Mouse (Mus musculus): ENCODE measurements around the gene Gtf3a. TPM values are rescaled to one million over a fixed set of nuclear protein-coding genes. Genes with fewer than 3 reads are reported as not detected.

Gene Gtf3a
- polyA plus RNA-seq, 1 experiment = 6.2 TPM

DNA sequence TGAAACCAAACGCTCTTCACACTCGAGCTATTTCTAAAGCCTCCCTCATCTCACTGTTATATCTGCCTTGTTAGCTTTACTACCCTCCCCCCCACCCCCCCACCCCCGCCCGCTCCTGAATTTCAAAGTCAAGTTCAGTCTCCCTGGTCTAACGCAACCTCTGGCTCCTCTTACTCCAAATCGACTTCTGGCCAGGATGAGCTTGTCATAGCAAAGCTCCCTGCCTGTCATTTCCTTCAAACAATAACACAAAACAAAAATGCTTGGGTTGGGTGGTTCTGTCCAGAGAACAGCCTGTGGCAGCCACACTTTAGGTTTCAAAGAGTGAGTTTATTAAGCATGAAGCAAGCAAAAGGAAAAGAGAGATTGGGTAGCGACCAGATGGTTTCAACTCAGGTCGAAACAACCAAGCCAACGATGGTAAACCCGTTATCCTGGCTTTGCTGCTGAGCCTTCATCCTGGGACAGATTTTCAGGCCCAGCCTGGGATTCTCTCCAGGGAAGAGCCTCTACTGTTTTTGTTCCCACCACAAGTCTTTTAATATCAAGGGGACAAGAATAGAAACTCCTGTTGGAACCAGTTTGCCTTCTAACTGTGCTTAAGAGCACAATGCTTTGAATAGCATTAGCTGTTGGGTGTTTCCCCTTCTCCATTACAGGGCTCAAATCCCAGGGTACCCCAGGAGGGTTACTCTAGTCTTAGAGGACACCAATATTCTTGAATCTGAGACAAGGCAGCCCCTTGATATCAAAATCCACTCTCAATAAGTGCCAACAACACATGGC is 23.5 kb downstream of the Gtf3a start:
- TF ChIP-seq GATA1 (IDR thresholded peaks at IDR 0.05; ENCODE audit: low read length) = no peak
- no peak for TF ChIP-seq TAL1 (IDR thresholded peaks at IDR 0.05; ENCODE audit: low read length)

DNA sequence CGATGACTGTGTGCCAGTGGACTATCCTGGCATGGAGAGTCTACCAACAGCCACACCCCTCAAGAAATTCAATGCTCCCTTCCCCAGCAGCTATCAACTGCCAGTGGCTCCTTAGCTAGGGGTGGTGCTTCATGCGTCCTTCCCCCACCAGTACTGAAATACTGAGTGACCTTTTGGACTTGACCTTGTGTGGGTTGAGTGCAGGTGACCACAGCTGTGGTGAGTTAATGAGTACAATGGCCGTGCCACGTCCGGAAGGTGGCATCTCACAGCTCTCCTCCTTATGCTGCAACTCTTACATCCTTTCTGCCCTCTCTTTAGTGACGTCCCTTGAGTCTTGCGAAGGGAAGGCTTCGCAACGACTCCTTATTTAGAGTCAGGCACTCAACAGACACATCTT is 24.9 kb downstream of the Gtf3a start:
- Histone ChIP-seq H3K9me3 (ENCODE audit: control insufficient read depth, low read length) (no peaks in the 10 kb centered on the region), H3K4me1 (ENCODE audit: control insufficient read depth) (no peaks in the 10 kb centered on the region), H3K4me3 (replicated peaks) (no peak overlapping the region), H3K36me3 (ENCODE audit: control insufficient read depth) (no peaks in the 10 kb centered on the region), H3K27me3 (ENCODE audit: control insufficient read depth) (no peaks in the 10 kb centered on the region)
- no peak for TF ChIP-seq TAL1 (IDR thresholded peaks at IDR 0.05; ENCODE audit: low read length)
- TF ChIP-seq GATA1 (IDR thresholded peaks at IDR 0.05; ENCODE audit: low read length) = no peak

More for the DNA sequence above, 23.5 kb downstream of the Gtf3a start:
- Histone ChIP-seq H3K9me3 (ENCODE audit: control insufficient read depth, low read length) (no peaks in the 10 kb centered on the region), H3K4me3 (replicated peaks) (no peak overlapping the region), H3K27me3 (ENCODE audit: control insufficient read depth) (no peaks in the 10 kb centered on the region), H3K4me1 (ENCODE audit: control insufficient read depth) (no peaks in the 10 kb centered on the region), H3K36me3 (ENCODE audit: control insufficient read depth) (no peaks in the 10 kb centered on the region)

DNA sequence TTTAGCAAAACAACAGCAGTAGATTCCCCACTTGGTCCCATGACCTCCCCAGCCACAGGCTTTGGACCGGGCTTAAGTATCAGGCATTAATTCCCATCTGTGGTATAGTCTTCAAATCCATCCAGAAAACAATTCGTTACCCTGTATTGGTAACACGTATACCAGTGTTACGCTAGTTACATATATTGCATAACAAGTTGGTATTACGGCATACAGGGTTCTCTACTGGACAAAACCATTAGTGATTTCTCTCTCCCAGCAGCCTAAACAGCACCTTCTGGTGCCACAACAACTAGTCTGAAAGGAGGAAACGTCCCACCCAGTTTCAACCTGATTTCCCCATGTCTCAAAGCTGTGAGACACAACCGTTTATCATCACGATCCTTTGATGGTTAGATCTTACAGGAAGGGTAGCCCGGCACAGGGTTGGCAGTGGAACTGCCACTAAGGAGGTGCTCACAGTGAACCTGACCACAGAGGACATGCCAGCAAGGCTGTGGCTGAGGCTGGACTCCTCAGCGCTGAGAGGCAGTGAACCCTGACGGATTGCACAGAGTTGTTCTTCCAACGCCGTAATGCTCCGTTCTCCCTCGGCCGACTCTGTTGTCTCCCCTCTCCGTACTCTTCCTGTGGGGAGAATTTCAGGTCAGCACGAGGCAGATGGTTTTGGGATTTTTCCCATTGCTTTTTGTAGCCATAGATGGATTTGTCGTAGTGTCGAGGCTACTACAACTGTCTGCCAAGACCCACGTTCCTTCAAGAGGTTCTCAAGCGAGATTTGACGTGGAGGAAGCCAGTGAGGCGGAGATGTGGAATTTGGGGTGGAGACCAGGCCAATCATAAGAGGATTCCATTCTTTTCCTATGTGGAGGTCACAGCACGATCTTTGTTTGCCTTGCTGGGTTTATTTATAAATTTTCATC is 25.7 kb downstream of the Gtf3a start:
- no peak overlapping the region for H3K4me3 ChIP-seq (replicated peaks)
- H3K36me3 ChIP-seq (ENCODE audit: control insufficient read depth) = no peaks in the 10 kb centered on the region
- H3K9me3 ChIP-seq (ENCODE audit: control insufficient read depth, low read length) = no peaks in the 10 kb centered on the region
- H3K4me1 ChIP-seq (ENCODE audit: control insufficient read depth) = no peaks in the 10 kb centered on the region
- no peaks in the 10 kb centered on the region for H3K27me3 ChIP-seq (ENCODE audit: control insufficient read depth)
- TF ChIP-seq TAL1 (IDR thresholded peaks at IDR 0.05; ENCODE audit: low read length) (no peak), GATA1 (IDR thresholded peaks at IDR 0.05; ENCODE audit: low read length) (no peak)

GRCm38 (mm10) chr5:146974781-146975123 is 26.3 kb downstream of the Gtf3a start:
- Histone ChIP-seq H3K4me1 (ENCODE audit: control insufficient read depth) (no peaks in the 10 kb centered on the region), H3K27me3 (ENCODE audit: control insufficient read depth) (no peaks in the 10 kb centered on the region), H3K9me3 (ENCODE audit: control insufficient read depth, low read length) (no peaks in the 10 kb centered on the region)

GRCm38 (mm10) chr5:146981376-146981775 is 32.9 kb downstream of the Gtf3a start:
- H3K27me3 ChIP-seq (ENCODE audit: control insufficient read depth) = peaks cover 11% of the 10 kb centered on the region
- H3K36me3 ChIP-seq (ENCODE audit: control insufficient read depth) = no peaks in the 10 kb centered on the region
- peaks cover 3% of the 10 kb centered on the region; the same call in 1 of the 2 replicates for H3K9me3 ChIP-seq (ENCODE audit: control insufficient read depth, low read length)
- H3K4me1 ChIP-seq (ENCODE audit: control insufficient read depth) = no peaks in the 10 kb centered on the region
- no peak overlapping the region for H3K4me3 ChIP-seq (replicated peaks)
- TF ChIP-seq TAL1 (IDR thresholded peaks at IDR 0.05; ENCODE audit: low read length) (no peak), GATA1 (IDR thresholded peaks at IDR 0.05; ENCODE audit: low read length) (no peak)

More at GRCm38 (mm10) chr5:146974781-146975123, 26.3 kb downstream of the Gtf3a start:
- H3K4me3 ChIP-seq (replicated peaks) = no peak overlapping the region
- no peaks in the 10 kb centered on the region for H3K36me3 ChIP-seq (ENCODE audit: control insufficient read depth)
- TF ChIP-seq GATA1 (IDR thresholded peaks at IDR 0.05; ENCODE audit: low read length) (no peak), TAL1 (IDR thresholded peaks at IDR 0.05; ENCODE audit: low read length) (no peak)

DNA sequence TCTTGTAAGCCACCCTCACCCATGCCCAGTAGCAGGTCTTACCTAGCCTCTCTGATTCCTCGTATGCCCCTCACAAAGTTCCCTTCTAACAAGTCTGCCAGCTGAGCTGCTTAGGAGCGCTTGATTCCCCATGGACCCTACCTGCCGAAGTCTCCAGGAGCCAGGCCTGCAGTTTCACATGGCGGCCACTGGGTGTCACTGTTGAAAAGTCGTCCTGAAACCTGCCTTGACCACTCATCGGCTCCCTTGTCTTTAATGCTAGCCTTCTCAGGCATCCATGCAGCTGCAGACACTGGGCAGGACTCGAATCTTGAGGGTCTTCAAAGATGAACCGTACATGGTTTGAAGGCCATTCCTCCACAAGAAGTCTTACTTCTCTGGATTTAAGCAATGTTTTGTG is 34.8 kb downstream of the Gtf3a start:
- TF ChIP-seq TAL1 (IDR thresholded peaks at IDR 0.05; ENCODE audit: low read length) (no peak), GATA1 (IDR thresholded peaks at IDR 0.05; ENCODE audit: low read length) (no peak)

DNA sequence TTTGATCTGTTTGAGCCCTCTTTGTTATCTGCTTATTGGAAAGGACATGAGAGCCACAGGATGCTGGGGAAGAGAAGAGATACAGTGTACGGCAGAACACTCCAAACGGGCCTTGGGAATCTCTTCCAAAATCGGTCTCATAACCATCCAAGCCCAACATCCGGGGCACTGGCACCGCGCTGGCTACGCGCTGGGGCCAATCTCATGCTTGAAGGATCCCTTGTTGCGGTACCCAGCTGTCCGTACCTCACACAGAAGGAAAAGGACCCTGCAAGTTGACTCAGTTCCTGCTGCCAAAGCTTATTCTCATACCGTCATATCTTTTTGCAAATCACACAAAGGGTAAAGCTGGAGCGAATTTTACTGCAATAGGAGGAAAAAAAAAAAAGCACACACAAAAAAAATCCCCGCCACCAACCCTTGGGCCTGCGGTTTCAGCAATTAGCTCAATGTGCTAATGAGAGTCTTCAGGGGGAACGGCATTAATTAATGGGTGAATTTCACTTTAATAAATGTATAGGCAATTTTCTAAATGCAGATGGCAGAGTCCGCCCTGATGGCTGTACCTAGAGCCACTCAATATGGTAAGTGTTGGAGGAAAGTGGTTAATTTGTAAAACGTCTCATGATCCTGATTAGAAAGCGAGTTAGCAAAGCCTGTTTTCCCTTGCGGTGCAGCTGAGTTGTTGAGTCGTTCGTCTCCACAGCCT is 37.4 kb downstream of the Gtf3a start:
- Histone ChIP-seq H3K9me3 (ENCODE audit: control insufficient read depth, low read length) (no peaks in the 10 kb centered on the region), H3K4me3 (replicated peaks) (no peak overlapping the region), H3K27me3 (ENCODE audit: control insufficient read depth) (peaks cover 11% of the 10 kb centered on the region), H3K4me1 (ENCODE audit: control insufficient read depth) (no peaks in the 10 kb centered on the region), H3K36me3 (ENCODE audit: control insufficient read depth) (no peaks in the 10 kb centered on the region)
- TF ChIP-seq TAL1 (IDR thresholded peaks at IDR 0.05; ENCODE audit: low read length) (no peak), GATA1 (IDR thresholded peaks at IDR 0.05; ENCODE audit: low read length) (no peak)

More for the DNA sequence above, 34.8 kb downstream of the Gtf3a start:
- Histone ChIP-seq H3K4me1 (ENCODE audit: control insufficient read depth) (no peaks in the 10 kb centered on the region), H3K4me3 (replicated peaks) (no peak overlapping the region), H3K36me3 (ENCODE audit: control insufficient read depth) (no peaks in the 10 kb centered on the region), H3K9me3 (ENCODE audit: control insufficient read depth, low read length) (peaks cover 3% of the 10 kb centered on the region; the same call in 1 of the 2 replicates), H3K27me3 (ENCODE audit: control insufficient read depth) (peaks cover 11% of the 10 kb centered on the region)

GRCm38 (mm10) chr5:146987588-146987987 is 39.1 kb downstream of the Gtf3a start:
- H3K4me1 ChIP-seq (ENCODE audit: control insufficient read depth) = no peaks in the 10 kb centered on the region
- H3K27me3 ChIP-seq (ENCODE audit: control insufficient read depth) = peaks cover 11% of the 10 kb centered on the region
- H3K36me3 ChIP-seq (ENCODE audit: control insufficient read depth) = no peaks in the 10 kb centered on the region
- no peak for TF ChIP-seq TAL1 (IDR thresholded peaks at IDR 0.05; ENCODE audit: low read length)
- no peak for TF ChIP-seq GATA1 (IDR thresholded peaks at IDR 0.05; ENCODE audit: low read length)
- no peak overlapping the region for H3K4me3 ChIP-seq (replicated peaks)
- H3K9me3 ChIP-seq (ENCODE audit: control insufficient read depth, low read length) = no peaks in the 10 kb centered on the region

Data from erythroblast, embryonic 14.5 days (primary cell).